Mouse (Mus musculus) stomach, postnatal 0 days (tissue): ENCODE data around the gene Ppp1r8.
A peak's percentile ranks its signal among the peaks of the same experiment; 100 is the strongest.

Experiments used
- CTCF ChIP-seq: IDR thresholded peaks from 2 replicates; pipeline ENCODE4 v1.5.1; 2016; ENCODE audit warnings: antibody characterized with exemption, low read depth, mild to moderate bottlenecking, moderate library complexity
- EP300 ChIP-seq: optimal IDR thresholded peaks from 2 replicates; pipeline ENCODE3; 2016; ENCODE audit warnings: antibody characterized with exemption

- 0 out of 2 replicates have a peak, but pooled peaks have one; percentile 3 for TF ChIP-seq CTCF
- TF ChIP-seq EP300 = no peak
Measured at GRCm38 (mm10) chr4:132818442-132818841, 24.5 kb downstream of the Ppp1r8 start.
